ENCODE assay signal across 12 mouse cellular contexts in the genomic region with DNA sequence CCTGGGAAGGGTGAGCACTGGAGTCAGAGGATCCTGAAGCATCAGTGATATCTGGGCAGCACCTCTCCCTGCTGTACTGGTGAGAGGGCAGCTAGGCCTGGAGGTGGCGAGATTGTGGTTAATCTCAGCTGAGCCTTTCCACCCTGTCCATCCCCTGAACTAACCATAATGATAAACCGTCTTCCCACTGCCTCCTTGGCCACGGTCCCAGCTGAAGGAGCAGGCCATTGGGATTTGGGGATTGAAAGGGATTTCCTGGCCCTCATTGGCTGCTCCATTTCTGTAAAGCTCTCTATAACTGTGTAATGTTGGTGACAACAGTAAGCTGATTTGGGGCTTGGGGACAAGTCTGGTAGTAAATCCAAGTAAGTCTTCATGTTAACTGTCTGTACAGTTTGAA.
DNase-seq lines count a peak whose midpoint lies in the region; ATAC-seq lines count a peak whose summit lies in the region.
"Had no signal": no experiment of that assay in that cellular context is flagged by ENCODE, and none has a peak within 500 bp of the region (broad histone marks: within the 10 kb centered on the region; RNA-seq: fewer than 3 reads in every experiment).

No protein-coding gene starts in this region.

- H3K9me3 ChIP-seq in hindbrain, embryonic 16.5 days (ENCODE audit: control insufficient read depth, low read length): no peaks in the 10 kb centered on the region
- H3K9me3 ChIP-seq in hindbrain, embryonic 10.5 days: no peaks in the 10 kb centered on the region
- no peaks in the 10 kb centered on the region for H3K9me3 ChIP-seq in midbrain, embryonic 12.5 days
- H3K9me3 ChIP-seq in midbrain, embryonic 11.5 days (ENCODE audit: control insufficient read depth, low read length): no peaks in the 10 kb centered on the region
- H3K9me3 ChIP-seq in midbrain, embryonic 16.5 days (replicated peaks; ENCODE audit: control insufficient read depth, low read length, poor library complexity, severe bottlenecking): no peaks in the 10 kb centered on the region
- no peaks in the 10 kb centered on the region for H3K9me3 ChIP-seq in forebrain, embryonic 10.5 days

- H3K4me1 ChIP-seq in hindbrain, embryonic 16.5 days (ENCODE audit: control insufficient read depth, insufficient read depth, low read depth, low read length): peaks cover 10% of the 10 kb centered on the region
- H3K4me1 ChIP-seq in hindbrain, embryonic 10.5 days (replicated peaks): peaks cover 20% of the 10 kb centered on the region
- H3K4me1 ChIP-seq in midbrain, embryonic 12.5 days: peaks cover 16% of the 10 kb centered on the region; the same call in 1 of the 2 replicates
- H3K4me1 ChIP-seq in midbrain, embryonic 11.5 days (ENCODE audit: control insufficient read depth, insufficient read depth, low read length): peaks cover 6% of the 10 kb centered on the region
- H3K4me1 ChIP-seq in midbrain, embryonic 16.5 days (ENCODE audit: control insufficient read depth, insufficient read depth, low read length): peaks cover 39% of the 10 kb centered on the region
- H3K4me1 ChIP-seq in forebrain, embryonic 10.5 days: peaks cover 11% of the 10 kb centered on the region

- no peak overlapping the region for H3K9ac ChIP-seq in hindbrain, embryonic 16.5 days (ENCODE audit: low read depth, low read length)
- H3K9ac ChIP-seq in midbrain, embryonic 12.5 days (replicated peaks): no peak overlapping the region
- no peak overlapping the region for H3K9ac ChIP-seq in midbrain, embryonic 11.5 days (ENCODE audit: low read length)
- no peak overlapping the region for H3K9ac ChIP-seq in midbrain, embryonic 16.5 days (ENCODE audit: low read depth, low read length)
- H3K9ac ChIP-seq: liver, embryonic 14.5 days had no signal

- 0 out of 2 replicates have a peak, but pooled peaks have one; percentile 13 for ATAC-seq in hindbrain, embryonic 16.5 days
- no peak for ATAC-seq in midbrain, embryonic 12.5 days (ENCODE audit: low FRiP score, low read depth)
- no peak for ATAC-seq in midbrain, embryonic 11.5 days (ENCODE audit: low FRiP score)
- ATAC-seq in midbrain, embryonic 16.5 days: no peak; the same call in 1 of the 2 replicates

- no peak overlapping the region for H3K4me3 ChIP-seq in hindbrain, embryonic 16.5 days (ENCODE audit: low read length)
- H3K4me3 ChIP-seq in hindbrain, embryonic 10.5 days: no peak overlapping the region
- H3K4me3 ChIP-seq in midbrain, embryonic 12.5 days: no peak overlapping the region
- no peak overlapping the region for H3K4me3 ChIP-seq in midbrain, embryonic 11.5 days (ENCODE audit: low read depth, low read length)
- H3K4me3 ChIP-seq in midbrain, embryonic 16.5 days (ENCODE audit: low read depth, low read length): no peak overlapping the region
- no peak overlapping the region for H3K4me3 ChIP-seq in forebrain, embryonic 10.5 days

- whole genome bisulfite sequencing in hindbrain, embryonic 16.5 days: 55% methylated on average over 3 of the region's 3 CpGs
- WGBS in hindbrain, embryonic 10.5 days: 76% methylated on average over 3 of the region's 3 CpGs
- WGBS in midbrain, embryonic 12.5 days: 71% methylated on average over 3 of the region's 3 CpGs
- WGBS in midbrain, embryonic 11.5 days: 59% methylated on average over 3 of the region's 3 CpGs
- 41% methylated on average over 3 of the region's 3 CpGs for WGBS in midbrain, embryonic 16.5 days
- WGBS in forebrain, embryonic 10.5 days: 78% methylated on average over 3 of the region's 3 CpGs

- no peak overlapping the region for H3K4me2 ChIP-seq in hindbrain, embryonic 16.5 days (ENCODE audit: low read length)
- H3K4me2 ChIP-seq in midbrain, embryonic 12.5 days (replicated peaks): no peak overlapping the region
- no peak overlapping the region for H3K4me2 ChIP-seq in midbrain, embryonic 11.5 days
- no peak overlapping the region for H3K4me2 ChIP-seq in midbrain, embryonic 16.5 days (ENCODE audit: low read length)

- no peak overlapping the region for H3K27ac ChIP-seq in hindbrain, embryonic 16.5 days (ENCODE audit: low read depth, low read length)
- no peak overlapping the region for H3K27ac ChIP-seq in hindbrain, embryonic 10.5 days
- peak overlapping the region; percentile 22; the same call in 1 of the 2 replicates for H3K27ac ChIP-seq in midbrain, embryonic 12.5 days (replicated peaks)
- no peak overlapping the region for H3K27ac ChIP-seq in midbrain, embryonic 11.5 days (ENCODE audit: low read depth, low read length)
- peak overlapping the region; percentile 60 for H3K27ac ChIP-seq in midbrain, embryonic 16.5 days (ENCODE audit: low read length)
- H3K27ac ChIP-seq in forebrain, embryonic 10.5 days: no peak overlapping the region
- H3K27ac ChIP-seq: liver, embryonic 14.5 days had no signal

- no peaks in the 10 kb centered on the region for H3K27me3 ChIP-seq in hindbrain, embryonic 16.5 days (replicated peaks; ENCODE audit: control insufficient read depth, insufficient read depth, low read length)
- H3K27me3 ChIP-seq in hindbrain, embryonic 10.5 days (ENCODE audit: insufficient read depth, poor library complexity, severe bottlenecking): no peaks in the 10 kb centered on the region
- no peaks in the 10 kb centered on the region for H3K27me3 ChIP-seq in midbrain, embryonic 12.5 days
- no peaks in the 10 kb centered on the region for H3K27me3 ChIP-seq in midbrain, embryonic 11.5 days (ENCODE audit: control insufficient read depth, insufficient read depth, low read length)
- no peaks in the 10 kb centered on the region for H3K27me3 ChIP-seq in midbrain, embryonic 16.5 days (ENCODE audit: control insufficient read depth, insufficient read depth, low read depth, low read length)
- H3K27me3 ChIP-seq in forebrain, embryonic 10.5 days (ENCODE audit: poor library complexity, severe bottlenecking): no peaks in the 10 kb centered on the region

- H3K36me3 ChIP-seq in hindbrain, embryonic 16.5 days (ENCODE audit: control insufficient read depth, insufficient read depth, low read length): no peaks in the 10 kb centered on the region
- no peaks in the 10 kb centered on the region for H3K36me3 ChIP-seq in hindbrain, embryonic 10.5 days
- H3K36me3 ChIP-seq in midbrain, embryonic 12.5 days: no peaks in the 10 kb centered on the region
- no peaks in the 10 kb centered on the region for H3K36me3 ChIP-seq in midbrain, embryonic 11.5 days (ENCODE audit: control insufficient read depth, insufficient read depth, low read length)
- H3K36me3 ChIP-seq in midbrain, embryonic 16.5 days (ENCODE audit: control insufficient read depth, insufficient read depth, low read length): no peaks in the 10 kb centered on the region
- no peaks in the 10 kb centered on the region for H3K36me3 ChIP-seq in forebrain, embryonic 10.5 days (replicated peaks)

- DNase-seq in cerebellum, postnatal 10 days: peak; percentile 32 to 59
- DNase-seq in cerebellum, adult 18-20 months: no peak
- no peak for DNase-seq in hindbrain, embryonic 10.5 days (ENCODE audit: low spot score)
- no peak for DNase-seq in midbrain, embryonic 11.5 days (ENCODE audit: low spot score, missing footprints)
- no peak for DNase-seq in forebrain, embryonic 10.5 days (ENCODE audit: extremely low spot score, low spot score)
- DNase-seq: adrenal gland, postnatal 25 days; kidney, adult 9 months; layer of hippocampus, adult 9-11 months had no signal

Comparison
In these comparisons a context has a peak if more than half of its experiments do, and no peak if none do; other contexts are left out.
1. DNase-seq: peak in cerebellum, postnatal 10 days (2 of 2); none in cerebellum, adult 18-20 months (0 of 2), hindbrain, embryonic 10.5 days (single experiment), midbrain, embryonic 11.5 days (single experiment) and forebrain, embryonic 10.5 days (single experiment).
2. H3K27ac ChIP-seq: peak in midbrain, embryonic 12.5 days (single experiment) and midbrain, embryonic 16.5 days (single experiment); none in hindbrain, embryonic 16.5 days (single experiment), hindbrain, embryonic 10.5 days (single experiment), midbrain, embryonic 11.5 days (single experiment) and forebrain, embryonic 10.5 days (single experiment).